12 mouse cellular contexts compared by ENCODE assay signal in the genomic region with DNA sequence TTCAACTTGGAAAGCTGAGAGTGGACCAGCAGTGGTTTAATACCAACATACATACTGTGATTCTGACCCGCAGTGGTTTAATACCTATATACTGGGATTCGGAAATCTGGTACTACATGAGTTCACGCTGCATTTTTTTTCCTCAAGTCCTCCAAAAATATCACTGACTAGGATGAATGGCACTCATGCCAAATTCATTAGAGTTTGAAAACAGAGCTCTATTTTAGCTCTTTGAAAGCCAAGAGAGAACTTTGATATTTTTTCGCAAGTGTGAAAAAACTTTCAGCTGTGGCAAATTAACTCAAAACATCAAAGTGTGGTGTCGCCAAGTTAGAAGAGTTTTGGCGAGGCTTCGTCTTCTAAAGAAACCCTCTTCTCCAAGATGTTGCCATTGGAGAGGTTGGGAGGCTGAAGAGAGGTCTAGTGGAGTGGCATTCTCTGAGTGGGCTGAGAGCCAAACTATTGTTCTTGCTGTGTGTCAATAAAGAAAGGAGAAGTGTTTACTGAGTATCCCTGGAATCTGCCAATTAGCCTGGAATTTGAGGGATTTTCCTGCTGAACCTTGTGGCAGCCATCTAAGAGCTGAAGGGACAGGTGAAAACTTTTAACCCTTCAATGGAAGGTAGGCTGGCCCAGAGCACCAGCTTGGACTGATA.
DNase-seq lines count a peak whose midpoint lies in the region.
"Had no signal": no experiment of that assay in that cellular context is flagged by ENCODE, and none has a peak within 500 bp of the region (broad histone marks: within the 10 kb centered on the region; RNA-seq: fewer than 3 reads in every experiment).

No protein-coding gene starts in this region.

- peak; percentile 86 for DNase-seq in heart, adult 11 months
- DNase-seq in heart, adult 8-10 months (ENCODE audit: low spot score), result no peak
- peak; percentile 59 for DNase-seq in Muller cell, postnatal 12 days (ENCODE audit: inconsistent ontology term)
- peak; percentile 54 for DNase-seq in brain, adult 2 months (ENCODE audit: low read depth, low spot score)
- peak; percentile 38 for DNase-seq in telencephalon, adult 2 months (ENCODE audit: low read depth, low spot score)
- no peak for DNase-seq in spleen, adult 12 weeks (ENCODE audit: low spot score)
- DNase-seq: adrenal gland, adult 8-10 months; cerebellum, adult 11-12 months; cerebellum, adult 9-10 months; cerebellum, postnatal 25 days; gastrocnemius, postnatal 14 days; heart, postnatal 36 days had no signal

Comparison
In these comparisons a context has a peak if more than half of its experiments do, and no peak if none do; other contexts are left out.
1. DNase-seq: peak in heart, adult 11 months (single experiment), Muller cell, postnatal 12 days (single experiment), brain, adult 2 months (single experiment) and telencephalon, adult 2 months (single experiment); none in heart, adult 8-10 months (single experiment) and spleen, adult 12 weeks (single experiment).